Mouse (Mus musculus): ENCODE results near the gene Sfta2. TPM values are rescaled to one million over a fixed set of nuclear protein-coding genes. Genes with fewer than 3 reads are reported as not detected.

The Sfta2 gene
- polyA plus RNA-seq, 1 experiment from 2014 or later = not detected

DNA sequence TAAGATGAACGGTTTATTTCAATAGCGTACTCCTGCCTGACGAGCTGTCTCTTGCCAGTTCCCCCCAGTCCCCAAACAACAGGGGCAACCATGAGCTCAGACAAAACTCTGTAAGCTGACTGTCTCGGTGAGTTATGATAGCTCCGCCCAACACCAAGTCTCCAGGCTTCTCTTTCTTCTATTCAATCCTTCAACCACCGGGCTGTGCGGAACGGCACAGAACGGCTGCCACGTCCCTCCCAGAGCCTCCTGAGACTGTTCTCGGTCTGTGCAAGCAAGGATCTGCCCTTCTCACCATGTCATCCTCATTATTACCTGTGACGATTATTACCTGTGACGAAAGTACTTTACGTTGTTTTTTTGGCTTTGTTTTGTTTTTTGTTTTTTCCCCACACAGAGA lies 30.5 kb upstream of the Sfta2 start:
- Histone ChIP-seq H3K27me3 (peaks cover 50% of the 10 kb centered on the region), H3K9me3 (replicated peaks) (no peaks in the 10 kb centered on the region), H3K4me3 (replicated peaks) (no peak overlapping the region), H3K4me2 (no peak overlapping the region), H3K27ac (no peak overlapping the region), H3K36me3 (no peaks in the 10 kb centered on the region), H3K9ac (no peak overlapping the region), H3K4me1 (replicated peaks) (no peaks in the 10 kb centered on the region)
- ATAC-seq (ENCODE audit: low read depth) (no peak), DNase-seq (no peak)
- 68% methylated on average over 14 of the region's 14 CpGs for WGBS (ENCODE audit: insufficient replicate concordance)

DNA sequence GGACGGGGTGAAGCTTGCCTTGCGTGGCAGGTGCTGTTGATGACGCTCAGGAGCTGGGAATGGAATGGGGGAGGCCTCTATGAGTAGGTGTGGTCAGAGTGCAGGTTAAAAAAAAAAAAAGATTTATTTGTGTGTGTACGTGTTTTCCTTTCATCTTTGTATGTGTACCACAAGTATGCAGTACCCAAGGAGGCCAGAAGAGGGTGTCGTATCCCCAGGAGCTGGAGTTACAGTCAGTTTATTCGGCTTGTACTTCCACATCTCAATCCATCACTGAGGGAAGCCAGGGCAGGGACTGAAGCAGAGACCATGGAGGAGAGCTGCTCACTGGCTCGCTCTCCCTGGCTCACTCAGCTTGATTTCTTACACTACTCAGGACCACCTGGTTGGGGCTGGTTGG lies 29.9 kb upstream of the Sfta2 start:
- DNase-seq = no peak
- no peak for ATAC-seq (ENCODE audit: low read depth)
- Histone ChIP-seq H3K9me3 (replicated peaks) (no peaks in the 10 kb centered on the region), H3K4me3 (replicated peaks) (no peak overlapping the region), H3K4me1 (replicated peaks) (no peaks in the 10 kb centered on the region), H3K27ac (no peak overlapping the region), H3K27me3 (peaks cover 54% of the 10 kb centered on the region), H3K36me3 (no peaks in the 10 kb centered on the region), H3K4me2 (no peak overlapping the region), H3K9ac (no peak overlapping the region)
- WGBS (ENCODE audit: insufficient replicate concordance) = 71% methylated on average over 7 of the region's 7 CpGs

DNA sequence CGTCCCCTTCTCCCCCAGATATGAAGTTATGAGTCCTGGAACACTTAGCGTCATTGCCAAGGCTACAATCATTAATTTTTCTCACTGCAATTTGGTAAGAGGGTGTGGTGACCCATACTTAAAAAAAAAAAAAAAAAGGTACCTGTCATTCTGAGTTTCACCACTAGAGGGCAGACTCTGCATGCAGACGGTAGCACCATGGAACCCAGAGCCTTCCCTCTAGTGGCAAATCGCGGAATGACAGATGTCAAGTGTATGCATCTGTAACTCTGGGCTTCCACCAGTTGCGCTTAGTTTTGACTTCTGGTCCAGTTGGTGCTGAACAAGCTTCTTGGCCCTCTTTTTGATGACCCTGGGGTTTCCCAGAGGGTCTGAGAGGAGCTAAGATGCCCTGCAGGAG lies 23.1 kb upstream of the Sfta2 start:
- H3K9me3 ChIP-seq (replicated peaks) = 0 out of 2 replicates have a peak, but pooled peaks cover 3% of the 10 kb centered on the region
- H3K4me2 ChIP-seq = no peak overlapping the region
- H3K9ac ChIP-seq = no peak overlapping the region
- H3K36me3 ChIP-seq = no peaks in the 10 kb centered on the region
- ATAC-seq (ENCODE audit: low read depth) (no peak), DNase-seq (peak; percentile 60)
- no peak overlapping the region for H3K27ac ChIP-seq
- peaks cover 15% of the 10 kb centered on the region for H3K27me3 ChIP-seq
- H3K4me3 ChIP-seq (replicated peaks) = no peak overlapping the region
- no peaks in the 10 kb centered on the region for H3K4me1 ChIP-seq (replicated peaks)
- 19% methylated on average over 6 of the region's 6 CpGs for WGBS (ENCODE audit: insufficient replicate concordance)

DNA sequence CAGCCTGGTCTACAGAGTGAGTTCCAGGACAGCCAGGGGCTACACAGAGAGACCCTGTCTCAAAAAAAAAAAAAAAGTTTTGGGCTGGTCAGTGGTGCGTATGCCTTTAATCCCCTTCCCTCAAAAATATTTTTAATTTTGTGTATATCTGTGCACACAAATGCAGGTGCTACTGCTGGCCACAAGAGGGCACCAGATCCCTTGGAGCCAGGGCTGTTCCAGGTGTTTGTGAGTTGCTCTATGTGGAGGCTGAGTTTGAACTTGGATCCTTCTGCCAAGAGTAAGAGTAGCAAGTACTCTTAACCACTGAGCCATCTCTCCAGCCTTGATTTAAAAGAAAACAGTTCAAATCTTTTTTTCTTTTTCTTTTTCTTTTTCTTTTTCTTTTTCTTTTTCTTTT lies 18.4 kb upstream of the Sfta2 start:
- 0 out of 2 replicates have a peak, but pooled peaks cover 3% of the 10 kb centered on the region for H3K27me3 ChIP-seq
- no peak for ATAC-seq (ENCODE audit: low read depth)

DNA sequence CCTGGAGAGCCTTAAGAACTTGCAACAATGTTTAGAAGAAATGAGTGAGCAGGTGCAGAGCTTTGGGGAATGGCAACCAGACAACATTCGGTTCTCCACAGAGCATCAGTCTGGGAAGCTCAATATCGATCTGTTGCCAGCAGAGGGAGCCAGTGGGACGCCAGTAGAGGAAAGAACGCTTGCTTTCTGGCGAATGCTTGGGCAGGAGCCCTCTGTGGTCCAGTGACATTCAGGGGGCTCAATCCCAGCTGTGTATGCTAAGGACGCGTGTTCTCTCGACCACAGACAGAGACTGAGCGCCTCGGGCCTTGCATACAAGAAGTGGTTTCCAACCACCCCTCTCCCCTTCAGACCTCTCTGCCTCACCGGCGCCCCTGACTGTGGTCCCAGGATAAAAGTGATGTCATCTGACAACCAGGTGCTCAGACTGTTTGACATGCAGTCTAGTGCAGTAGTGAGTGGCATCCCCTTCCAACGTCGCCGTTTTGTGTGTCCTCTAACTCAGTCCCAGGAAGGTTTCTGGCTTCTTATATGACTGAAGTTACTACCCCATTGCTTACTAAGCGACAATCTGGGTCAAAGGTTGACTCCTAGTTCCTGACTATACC lies 16.9 kb upstream of the Sfta2 start:
- DNase-seq = no peak

More for the DNA sequence above, 18.4 kb upstream of the Sfta2 start:
- Histone ChIP-seq H3K4me3 (replicated peaks) (no peak overlapping the region), H3K9ac (no peak overlapping the region), H3K4me2 (no peak overlapping the region), H3K9me3 (replicated peaks) (0 out of 2 replicates have a peak, but pooled peaks cover 3% of the 10 kb centered on the region), H3K36me3 (no peaks in the 10 kb centered on the region), H3K4me1 (replicated peaks) (no peaks in the 10 kb centered on the region), H3K27ac (no peak overlapping the region)
- WGBS (ENCODE audit: insufficient replicate concordance) = 76% methylated on average over 1 of the region's 1 CpGs
- DNase-seq = no peak

DNA sequence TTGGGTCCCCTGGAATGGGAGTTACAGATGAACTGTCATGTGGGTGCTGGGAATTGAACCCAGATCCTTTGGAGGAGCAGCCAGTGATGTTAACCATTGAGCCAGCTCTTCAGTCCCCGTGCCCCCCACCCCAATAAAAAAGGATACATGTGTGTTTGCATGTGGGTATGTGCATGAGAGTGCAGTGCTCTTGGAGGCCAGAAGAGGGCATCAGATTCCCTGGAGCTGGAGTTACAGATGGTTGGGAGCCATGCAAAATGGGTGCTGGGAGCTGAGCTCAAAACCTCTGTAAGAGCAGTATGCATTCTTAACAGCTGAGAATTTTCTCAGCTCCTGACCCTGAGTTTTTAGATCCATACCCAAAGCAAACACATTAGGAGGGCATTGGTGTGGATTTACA lies 14.1 kb upstream of the Sfta2 start:
- no peak for ATAC-seq (ENCODE audit: low read depth)

More for the DNA sequence above, 16.9 kb upstream of the Sfta2 start:
- Histone ChIP-seq H3K4me1 (replicated peaks) (no peaks in the 10 kb centered on the region), H3K9me3 (replicated peaks) (0 out of 2 replicates have a peak, but pooled peaks cover 3% of the 10 kb centered on the region), H3K36me3 (no peaks in the 10 kb centered on the region), H3K9ac (no peak overlapping the region), H3K4me2 (no peak overlapping the region), H3K4me3 (replicated peaks) (no peak overlapping the region), H3K27ac (no peak overlapping the region), H3K27me3 (0 out of 2 replicates have a peak, but pooled peaks cover 3% of the 10 kb centered on the region)
- WGBS (ENCODE audit: insufficient replicate concordance) = 14% methylated on average over 16 of the region's 16 CpGs
- no peak for ATAC-seq (ENCODE audit: low read depth)

DNA sequence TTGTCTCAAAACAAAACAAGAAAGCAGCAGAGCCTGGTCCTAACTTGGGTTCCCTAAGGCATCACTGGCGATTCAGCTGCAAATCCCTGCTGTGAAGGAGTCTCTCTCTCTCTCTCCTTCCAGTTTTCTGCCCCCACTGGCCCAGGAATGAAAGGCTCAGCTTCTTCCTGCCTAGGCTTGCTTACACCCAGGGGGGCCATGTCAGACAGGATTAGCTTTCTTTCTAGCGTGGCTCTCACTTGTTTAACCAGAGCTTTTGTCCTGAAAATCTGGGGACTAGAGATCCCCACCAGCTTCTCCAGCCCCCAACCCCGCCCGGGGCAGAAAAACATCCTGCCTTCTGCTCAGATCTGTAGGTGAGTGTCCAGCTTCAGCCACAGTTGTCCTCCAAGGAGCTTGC lies 13.0 kb upstream of the Sfta2 start:
- no peaks in the 10 kb centered on the region for H3K4me1 ChIP-seq (replicated peaks)
- 41% methylated on average over 4 of the region's 4 CpGs for WGBS (ENCODE audit: insufficient replicate concordance)
- H3K4me2 ChIP-seq = no peak overlapping the region
- no peak overlapping the region for H3K27ac ChIP-seq
- no peak overlapping the region for H3K9ac ChIP-seq
- 0 out of 2 replicates have a peak, but pooled peaks cover 3% of the 10 kb centered on the region for H3K27me3 ChIP-seq
- DNase-seq (no peak), ATAC-seq (ENCODE audit: low read depth) (no peak)
- no peaks in the 10 kb centered on the region for H3K36me3 ChIP-seq
- no peak overlapping the region for H3K4me3 ChIP-seq (replicated peaks)
- no peaks in the 10 kb centered on the region for H3K9me3 ChIP-seq (replicated peaks)

More for the DNA sequence above, 14.1 kb upstream of the Sfta2 start:
- Histone ChIP-seq H3K27ac (no peak overlapping the region), H3K36me3 (no peaks in the 10 kb centered on the region), H3K27me3 (0 out of 2 replicates have a peak, but pooled peaks cover 3% of the 10 kb centered on the region), H3K9ac (no peak overlapping the region), H3K4me3 (replicated peaks) (no peak overlapping the region), H3K9me3 (replicated peaks) (0 out of 2 replicates have a peak, but pooled peaks cover 3% of the 10 kb centered on the region), H3K4me2 (no peak overlapping the region), H3K4me1 (replicated peaks) (no peaks in the 10 kb centered on the region)
- 46% methylated on average over 1 of the region's 1 CpGs for WGBS (ENCODE audit: insufficient replicate concordance)
- no peak for DNase-seq

DNA sequence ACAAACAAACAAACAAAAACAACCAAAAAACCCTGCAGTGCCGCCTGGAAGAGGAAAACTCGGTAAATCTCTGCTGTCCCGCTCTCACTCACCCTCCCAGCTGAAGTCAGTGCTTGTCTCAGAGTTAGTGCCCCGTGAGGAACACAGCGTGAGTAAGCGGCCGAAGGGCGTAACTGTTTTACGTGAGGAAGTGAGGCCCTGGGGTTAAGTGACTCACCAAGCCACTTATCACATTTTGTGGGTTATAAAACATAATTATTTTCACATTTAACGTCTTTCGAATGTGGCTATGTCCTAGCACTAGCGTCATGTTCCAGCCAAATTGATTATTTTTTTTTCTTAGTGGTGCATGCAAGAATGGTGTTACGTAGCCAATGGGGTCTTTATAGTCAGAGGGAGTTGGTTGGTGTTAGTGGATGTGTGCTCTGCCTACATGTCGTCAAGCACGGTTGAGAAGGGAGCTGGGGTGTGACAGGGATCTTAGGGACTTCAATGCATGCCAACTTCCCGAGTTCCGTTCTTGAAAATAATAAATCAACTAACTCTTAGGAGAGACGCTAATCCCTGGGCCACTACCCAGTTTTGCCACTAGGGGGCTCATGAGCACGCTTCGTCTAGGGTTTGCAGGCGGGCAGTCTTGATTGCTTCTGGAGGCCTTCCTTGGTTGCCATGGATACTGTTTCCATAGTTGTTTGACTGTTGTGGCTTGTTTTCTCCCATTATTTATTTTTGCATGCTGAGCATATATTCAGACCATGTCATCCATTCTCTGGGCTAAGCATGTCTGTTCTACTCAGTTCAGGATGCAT lies 10.7 kb upstream of the Sfta2 start:
- no peak overlapping the region for H3K9ac ChIP-seq
- no peak for ATAC-seq (ENCODE audit: low read depth)
- H3K27me3 ChIP-seq = no peaks in the 10 kb centered on the region
- no peaks in the 10 kb centered on the region for H3K9me3 ChIP-seq (replicated peaks)
- no peak overlapping the region for H3K4me2 ChIP-seq
- H3K36me3 ChIP-seq = no peaks in the 10 kb centered on the region
- DNase-seq = peak; percentile 32
- H3K4me3 ChIP-seq (replicated peaks) = no peak overlapping the region
- H3K4me1 ChIP-seq (replicated peaks) = no peaks in the 10 kb centered on the region
- WGBS (ENCODE audit: insufficient replicate concordance) = 43% methylated on average over 21 of the region's 21 CpGs
- H3K27ac ChIP-seq = no peak overlapping the region

DNA sequence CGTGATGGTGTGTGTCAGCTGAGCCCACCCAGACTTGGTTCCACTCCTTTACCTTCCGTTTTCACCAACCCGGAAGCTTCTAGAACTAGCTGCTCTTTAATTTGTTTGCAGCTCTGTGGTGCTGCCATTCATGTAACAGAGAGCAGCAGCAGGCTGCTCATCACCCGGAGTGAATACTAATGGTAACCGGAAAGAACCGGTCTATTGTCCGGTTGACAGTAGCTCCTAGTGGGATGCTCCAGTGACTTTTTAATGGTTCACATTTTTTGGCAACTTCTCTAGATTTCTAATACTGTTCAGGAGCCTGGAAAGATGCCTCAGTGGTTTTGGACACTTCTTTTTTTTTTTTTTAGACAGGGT lies 10.2 kb upstream of the Sfta2 start:
- 84% methylated on average over 7 of the region's 7 CpGs for WGBS (ENCODE audit: insufficient replicate concordance)
- no peak overlapping the region for H3K4me2 ChIP-seq
- no peaks in the 10 kb centered on the region for H3K4me1 ChIP-seq (replicated peaks)
- H3K36me3 ChIP-seq = no peaks in the 10 kb centered on the region
- H3K27me3 ChIP-seq = no peaks in the 10 kb centered on the region
- no peaks in the 10 kb centered on the region for H3K9me3 ChIP-seq (replicated peaks)
- no peak overlapping the region for H3K4me3 ChIP-seq (replicated peaks)
- ATAC-seq (ENCODE audit: low read depth) (no peak), DNase-seq (no peak)
- H3K27ac ChIP-seq = no peak overlapping the region
- no peak overlapping the region for H3K9ac ChIP-seq

DNA sequence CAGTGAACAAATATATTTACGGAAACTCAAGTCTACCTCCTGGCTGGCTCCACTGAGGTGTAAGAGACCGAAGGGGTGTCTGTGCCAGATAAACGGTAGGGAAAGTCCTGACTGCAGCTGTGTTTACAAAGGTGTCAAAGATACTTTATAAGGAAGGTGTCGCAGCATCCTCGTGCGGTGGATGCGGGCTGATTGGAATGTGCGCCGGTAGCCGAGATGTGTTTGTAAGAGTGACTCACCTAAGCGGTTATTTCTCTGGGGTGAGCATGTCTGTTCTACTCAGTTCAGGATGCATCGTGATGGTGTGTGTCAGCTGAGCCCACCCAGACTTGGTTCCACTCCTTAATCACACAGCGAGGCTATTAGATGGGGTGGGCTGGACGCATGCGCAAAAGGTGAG lies 9.6 kb upstream of the Sfta2 start:
- no peak overlapping the region for H3K4me3 ChIP-seq (replicated peaks)
- ATAC-seq (ENCODE audit: low read depth) = no peak
- H3K4me2 ChIP-seq = no peak overlapping the region
- no peaks in the 10 kb centered on the region for H3K4me1 ChIP-seq (replicated peaks)
- DNase-seq = no peak
- H3K36me3 ChIP-seq = no peaks in the 10 kb centered on the region
- H3K27ac ChIP-seq = no peak overlapping the region
- 82% methylated on average over 15 of the region's 15 CpGs for WGBS (ENCODE audit: insufficient replicate concordance)
- no peaks in the 10 kb centered on the region for H3K9me3 ChIP-seq (replicated peaks)
- no peaks in the 10 kb centered on the region for H3K27me3 ChIP-seq
- no peak overlapping the region for H3K9ac ChIP-seq

DNA sequence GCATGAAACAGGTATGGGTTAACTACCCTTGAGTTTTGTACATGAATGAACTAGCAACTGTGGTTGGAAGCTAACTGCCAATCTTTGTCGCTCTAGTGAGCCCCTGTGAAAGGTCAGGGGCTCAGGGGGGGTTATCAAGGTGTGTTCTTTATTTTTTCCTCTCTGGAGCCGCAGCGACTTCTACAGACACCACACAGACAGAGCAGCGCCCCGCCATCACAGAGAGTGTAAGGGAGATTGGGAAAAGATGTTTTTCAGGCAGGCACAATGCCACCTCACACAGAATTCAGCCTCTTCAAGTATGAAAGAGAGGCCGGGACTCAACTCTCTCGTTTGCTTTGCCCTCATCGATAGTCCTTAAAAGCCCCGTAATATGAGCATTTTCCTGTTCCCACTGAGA lies 9.2 kb upstream of the Sfta2 start:
- Histone ChIP-seq H3K27ac (no peak overlapping the region), H3K4me2 (no peak overlapping the region), H3K9ac (no peak overlapping the region), H3K27me3 (no peaks in the 10 kb centered on the region), H3K4me1 (replicated peaks) (no peaks in the 10 kb centered on the region), H3K36me3 (no peaks in the 10 kb centered on the region), H3K4me3 (replicated peaks) (no peak overlapping the region), H3K9me3 (replicated peaks) (no peaks in the 10 kb centered on the region)
- WGBS (ENCODE audit: insufficient replicate concordance) = 73% methylated on average over 9 of the region's 9 CpGs
- ATAC-seq (ENCODE audit: low read depth) (no peak), DNase-seq (no peak)

DNA sequence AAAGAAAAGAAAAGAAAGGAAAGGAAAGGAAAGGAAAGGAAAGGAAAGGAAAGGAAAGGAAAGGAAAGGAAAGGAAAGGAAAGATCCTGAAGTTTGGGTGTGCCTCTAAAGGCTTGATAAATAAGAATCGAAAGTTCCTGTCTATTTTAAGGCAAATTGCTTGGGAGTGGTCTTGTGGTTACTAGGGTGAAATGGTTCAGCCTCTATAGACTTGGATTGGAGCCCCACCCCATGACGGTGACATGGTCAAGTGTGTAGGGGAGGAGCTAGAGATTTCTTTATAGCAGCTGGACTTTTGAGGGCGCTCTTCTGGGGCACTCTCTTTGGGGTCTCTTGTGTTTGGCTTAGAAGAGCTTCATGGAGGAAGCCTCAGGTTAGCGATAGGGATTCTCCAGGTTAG lies 7.6 kb upstream of the Sfta2 start:
- Histone ChIP-seq H3K36me3 (no peaks in the 10 kb centered on the region), H3K27me3 (no peaks in the 10 kb centered on the region), H3K4me2 (no peak overlapping the region), H3K27ac (no peak overlapping the region), H3K9me3 (replicated peaks) (no peaks in the 10 kb centered on the region), H3K4me1 (replicated peaks) (no peaks in the 10 kb centered on the region), H3K9ac (no peak overlapping the region), H3K4me3 (replicated peaks) (no peak overlapping the region)
- no peak for DNase-seq
- WGBS (ENCODE audit: insufficient replicate concordance) = 18% methylated on average over 4 of the region's 4 CpGs
- no peak for ATAC-seq (ENCODE audit: low read depth)

All from liver, embryonic 13.5 days (tissue).